Mouse (Mus musculus) lung, postnatal 36 days (tissue): ENCODE measurements around the gene Tesk1.

Experiments
- DNase-seq: peaks from one replicate; pipeline ENCODE4 v3.0.0; 2022; ENCODE audit warnings: mixed read lengths

The Tesk1 gene

GRCm38 (mm10) chr4:43419801-43420281 lies 21.9 kb upstream of the Tesk1 start:
- peak; percentile 48 for DNase-seq

- DNase-seq = peak; percentile 96
Observed at GRCm38 (mm10) chr4:43420305-43420704, 21.4 kb upstream of the Tesk1 start.

GRCm38 (mm10) chr4:43421632-43422240 lies 20.0 kb upstream of the Tesk1 start:
- no peak for DNase-seq

- DNase-seq = no peak
Observed at GRCm38 (mm10) chr4:43423267-43423934, 18.3 kb upstream of the Tesk1 start.

- DNase-seq = no peak
Observed at GRCm38 (mm10) chr4:43424072-43424471, 17.7 kb upstream of the Tesk1 start.

- DNase-seq = no peak
Observed at GRCm38 (mm10) chr4:43425197-43425596, 16.5 kb upstream of the Tesk1 start.

GRCm38 (mm10) chr4:43425648-43426380 lies 15.9 kb upstream of the Tesk1 start:
- DNase-seq = no peak

- no peak for DNase-seq
Observed at GRCm38 (mm10) chr4:43426487-43426886, 15.3 kb upstream of the Tesk1 start.

GRCm38 (mm10) chr4:43427501-43428179 lies 14.1 kb upstream of the Tesk1 start:
- DNase-seq = no peak

GRCm38 (mm10) chr4:43428180-43428861 lies 13.4 kb upstream of the Tesk1 start:
- DNase-seq = no peak

- peak; percentile 54 for DNase-seq
Observed at GRCm38 (mm10) chr4:43428946-43429345, 12.8 kb upstream of the Tesk1 start, which contains the start of gene Fam166b. TSS of gene Fam166b (minus strand) at chr4:43429134.

- peak; percentile 96 for DNase-seq
Observed at GRCm38 (mm10) chr4:43431690-43432089, 10.0 kb upstream of the Tesk1 start.

- no peak for DNase-seq
Observed at GRCm38 (mm10) chr4:43432832-43433231, 8.9 kb upstream of the Tesk1 start.

GRCm38 (mm10) chr4:43442044-43442443 lies 305 bp downstream of the Tesk1 start:
- peak; percentile 99 for DNase-seq

- DNase-seq = peak; percentile 80
Observed at GRCm38 (mm10) chr4:43442456-43443361, 970 bp downstream of the Tesk1 start.

- no peak for DNase-seq
Observed at GRCm38 (mm10) chr4:43443511-43443910, 1.8 kb downstream of the Tesk1 start.

GRCm38 (mm10) chr4:43447251-43447650 lies 5.5 kb downstream of the Tesk1 start:
- no peak for DNase-seq

- DNase-seq = no peak
Observed at GRCm38 (mm10) chr4:43448554-43448953, 6.8 kb downstream of the Tesk1 start.

- no peak for DNase-seq
Observed at GRCm38 (mm10) chr4:43452315-43452714, 10.6 kb downstream of the Tesk1 start.

- no peak for DNase-seq
Observed at GRCm38 (mm10) chr4:43453413-43453812, 11.7 kb downstream of the Tesk1 start.
